Mouse (Mus musculus): Measurements from ENCODE around the gene Tmem184b. TPM values are rescaled to one million over a fixed set of nuclear protein-coding genes. Genes with fewer than 3 reads are reported as not detected.

The Tmem184b gene
- polyA plus RNA-seq, 1 experiment from 2014 or later: 77.2 TPM

GRCm38 (mm10) chr15:79439386-79439785, 36.0 kb upstream of the Tmem184b start:
- WGBS: 66% methylated on average over 4 of the region's 4 CpGs
- no peak for ATAC-seq (ENCODE audit: insufficient number of reproducible peaks, low FRiP score)
- Histone ChIP-seq H3K9me3 (replicated peaks) (no peaks in the 10 kb centered on the region), H3K9ac (peak overlapping the region; percentile 92), H3K4me3 (peak overlapping the region; percentile 74; the same call in 1 of the 2 replicates), H3K27ac (ENCODE audit: poor library complexity, severe bottlenecking) (peak overlapping the region; percentile 92), H3K4me2 (peak overlapping the region; percentile 88), H3K4me1 (replicated peaks) (peaks cover 81% of the 10 kb centered on the region), H3K36me3 (peaks cover 40% of the 10 kb centered on the region), H3K27me3 (replicated peaks) (no peaks in the 10 kb centered on the region)

- WGBS: 71% methylated on average over 8 of the region's 8 CpGs
- Histone ChIP-seq H3K4me3 (no peak overlapping the region), H3K4me1 (replicated peaks) (peaks cover 84% of the 10 kb centered on the region), H3K4me2 (peak overlapping the region; percentile 88), H3K9me3 (replicated peaks) (0 out of 2 replicates have a peak, but pooled peaks cover 3% of the 10 kb centered on the region), H3K9ac (peak overlapping the region; percentile 92), H3K36me3 (peaks cover 46% of the 10 kb centered on the region), H3K27ac (ENCODE audit: poor library complexity, severe bottlenecking) (peak overlapping the region; percentile 92), H3K27me3 (replicated peaks) (no peaks in the 10 kb centered on the region)
- no peak for ATAC-seq (ENCODE audit: insufficient number of reproducible peaks, low FRiP score)
Observed at GRCm38 (mm10) chr15:79438816-79439215, 35.4 kb upstream of the Tmem184b start.

- H3K9me3 ChIP-seq (replicated peaks): 0 out of 2 replicates have a peak, but pooled peaks cover 4% of the 10 kb centered on the region
- peak overlapping the region; percentile 92 for H3K27ac ChIP-seq (ENCODE audit: poor library complexity, severe bottlenecking)
- 49% methylated on average over 6 of the region's 6 CpGs for WGBS
- H3K9ac ChIP-seq: peak overlapping the region; percentile 92
- no peak for ATAC-seq (ENCODE audit: insufficient number of reproducible peaks, low FRiP score)
- H3K4me1 ChIP-seq (replicated peaks): peaks cover 89% of the 10 kb centered on the region
- H3K4me3 ChIP-seq: no peak overlapping the region
- peak overlapping the region; percentile 88 for H3K4me2 ChIP-seq
- no peaks in the 10 kb centered on the region for H3K27me3 ChIP-seq (replicated peaks)
- H3K36me3 ChIP-seq: peaks cover 48% of the 10 kb centered on the region
Observed at GRCm38 (mm10) chr15:79438209-79438810, 34.9 kb upstream of the Tmem184b start.

- no peak overlapping the region for H3K4me3 ChIP-seq
- H3K27me3 ChIP-seq (replicated peaks): no peaks in the 10 kb centered on the region
- 0 out of 2 replicates have a peak overlapping the region, but pooled peaks have one; percentile 88 for H3K4me2 ChIP-seq
- H3K27ac ChIP-seq (ENCODE audit: poor library complexity, severe bottlenecking): peak overlapping the region; percentile 92
- peaks cover 91% of the 10 kb centered on the region for H3K4me1 ChIP-seq (replicated peaks)
- ATAC-seq (ENCODE audit: insufficient number of reproducible peaks, low FRiP score): no peak
- H3K9me3 ChIP-seq (replicated peaks): 0 out of 2 replicates have a peak, but pooled peaks cover 4% of the 10 kb centered on the region
- peaks cover 48% of the 10 kb centered on the region for H3K36me3 ChIP-seq
- 0 out of 2 replicates have a peak overlapping the region, but pooled peaks have one; percentile 92 for H3K9ac ChIP-seq
- 75% methylated on average over 12 of the region's 12 CpGs for WGBS
Observed at GRCm38 (mm10) chr15:79437541-79438208, 34.3 kb upstream of the Tmem184b start.

GRCm38 (mm10) chr15:79436481-79436921, 33.1 kb upstream of the Tmem184b start:
- H3K27me3 ChIP-seq (replicated peaks): no peaks in the 10 kb centered on the region
- no peak overlapping the region for H3K4me3 ChIP-seq
- peaks cover 97% of the 10 kb centered on the region for H3K4me1 ChIP-seq (replicated peaks)
- peaks cover 53% of the 10 kb centered on the region for H3K36me3 ChIP-seq
- no peak overlapping the region for H3K4me2 ChIP-seq
- ATAC-seq (ENCODE audit: insufficient number of reproducible peaks, low FRiP score): no peak
- H3K9me3 ChIP-seq (replicated peaks): 0 out of 2 replicates have a peak, but pooled peaks cover 4% of the 10 kb centered on the region
- H3K27ac ChIP-seq (ENCODE audit: poor library complexity, severe bottlenecking): peak overlapping the region; percentile 78
- H3K9ac ChIP-seq: peak overlapping the region; percentile 56; the same call in 1 of the 2 replicates
- WGBS: 73% methylated on average over 7 of the region's 7 CpGs

- Histone ChIP-seq H3K4me3 (no peak overlapping the region), H3K4me2 (peak overlapping the region; percentile 21; the same call in 1 of the 2 replicates), H3K36me3 (peaks cover 65% of the 10 kb centered on the region), H3K27ac (ENCODE audit: poor library complexity, severe bottlenecking) (peak overlapping the region; percentile 78), H3K9ac (peak overlapping the region; percentile 56; the same call in 1 of the 2 replicates), H3K27me3 (replicated peaks) (no peaks in the 10 kb centered on the region), H3K4me1 (replicated peaks) (peaks cover 93% of the 10 kb centered on the region), H3K9me3 (replicated peaks) (0 out of 2 replicates have a peak, but pooled peaks cover 4% of the 10 kb centered on the region)
- no peak for ATAC-seq (ENCODE audit: insufficient number of reproducible peaks, low FRiP score)
- 25% methylated on average over 7 of the region's 7 CpGs for WGBS
Observed at GRCm38 (mm10) chr15:79435191-79435671, 31.9 kb upstream of the Tmem184b start.

GRCm38 (mm10) chr15:79432892-79433291, 29.5 kb upstream of the Tmem184b start:
- 0 out of 2 replicates have a peak, but pooled peaks cover 4% of the 10 kb centered on the region for H3K9me3 ChIP-seq (replicated peaks)
- peak; percentile 58 for ATAC-seq (ENCODE audit: insufficient number of reproducible peaks, low FRiP score)
- peak overlapping the region; percentile 57 for H3K4me2 ChIP-seq
- WGBS: 11% methylated on average over 21 of the region's 21 CpGs
- H3K36me3 ChIP-seq: peaks cover 80% of the 10 kb centered on the region
- peaks cover 84% of the 10 kb centered on the region for H3K4me1 ChIP-seq (replicated peaks)
- peak overlapping the region; percentile 91 for H3K27ac ChIP-seq (ENCODE audit: poor library complexity, severe bottlenecking)
- peak overlapping the region; percentile 16; the same call in 1 of the 2 replicates for H3K4me3 ChIP-seq
- peak overlapping the region; percentile 62 for H3K9ac ChIP-seq
- no peaks in the 10 kb centered on the region for H3K27me3 ChIP-seq (replicated peaks)

GRCm38 (mm10) chr15:79432328-79432727, 29.0 kb upstream of the Tmem184b start:
- Histone ChIP-seq H3K4me3 (peak overlapping the region; percentile 16; the same call in 1 of the 2 replicates), H3K4me2 (peak overlapping the region; percentile 57), H3K27ac (ENCODE audit: poor library complexity, severe bottlenecking) (peak overlapping the region; percentile 91), H3K36me3 (peaks cover 80% of the 10 kb centered on the region), H3K9ac (peak overlapping the region; percentile 62), H3K4me1 (replicated peaks) (peaks cover 79% of the 10 kb centered on the region), H3K27me3 (replicated peaks) (no peaks in the 10 kb centered on the region), H3K9me3 (replicated peaks) (0 out of 2 replicates have a peak, but pooled peaks cover 4% of the 10 kb centered on the region)
- 63% methylated on average over 11 of the region's 11 CpGs for WGBS
- no peak for ATAC-seq (ENCODE audit: insufficient number of reproducible peaks, low FRiP score)

GRCm38 (mm10) chr15:79431925-79432324, 28.6 kb upstream of the Tmem184b start:
- peaks cover 75% of the 10 kb centered on the region for H3K4me1 ChIP-seq (replicated peaks)
- H3K27me3 ChIP-seq (replicated peaks): no peaks in the 10 kb centered on the region
- peak overlapping the region; percentile 91 for H3K27ac ChIP-seq (ENCODE audit: poor library complexity, severe bottlenecking)
- WGBS: 38% methylated on average over 7 of the region's 7 CpGs
- H3K4me3 ChIP-seq: 0 out of 2 replicates have a peak overlapping the region, but pooled peaks have one; percentile 16
- peak; percentile 41; the same call in 1 of the 2 replicates for ATAC-seq (ENCODE audit: insufficient number of reproducible peaks, low FRiP score)
- peak overlapping the region; percentile 62; the same call in 1 of the 2 replicates for H3K9ac ChIP-seq
- H3K4me2 ChIP-seq: peak overlapping the region; percentile 57
- H3K36me3 ChIP-seq: peaks cover 80% of the 10 kb centered on the region
- 0 out of 2 replicates have a peak, but pooled peaks cover 4% of the 10 kb centered on the region for H3K9me3 ChIP-seq (replicated peaks)

GRCm38 (mm10) chr15:79430461-79431000, 27.2 kb upstream of the Tmem184b start:
- peaks cover 80% of the 10 kb centered on the region for H3K36me3 ChIP-seq
- no peak overlapping the region for H3K27ac ChIP-seq (ENCODE audit: poor library complexity, severe bottlenecking)
- no peak for ATAC-seq (ENCODE audit: insufficient number of reproducible peaks, low FRiP score)
- no peak overlapping the region for H3K4me3 ChIP-seq
- 81% methylated on average over 10 of the region's 10 CpGs for WGBS
- H3K9ac ChIP-seq: no peak overlapping the region
- H3K4me1 ChIP-seq (replicated peaks): peaks cover 64% of the 10 kb centered on the region
- H3K4me2 ChIP-seq: no peak overlapping the region
- H3K9me3 ChIP-seq (replicated peaks): 0 out of 2 replicates have a peak, but pooled peaks cover 4% of the 10 kb centered on the region
- H3K27me3 ChIP-seq (replicated peaks): no peaks in the 10 kb centered on the region

All from heart, embryonic 12.5 days (tissue).